Mouse (Mus musculus) heart, embryonic 13.5 days (tissue): ENCODE measurements at regions not wholly inside any gene's neighbourhood (a gene's known extent, or its start where the extent isn't known, plus 50 kb on each side); places are given as distances from the start of the nearest gene placed in this dataset.
A peak's percentile ranks its signal among the peaks of the same experiment; 100 is the strongest.
"Not testable (repeated sequence)": the region's sequence is repeated elsewhere in the genome, so short reads cannot be mapped to it uniquely, and the experiment has no call there.

Experiments used
- ATAC-seq: fragments of 200-750 bp; cut with Nextera tagmentation; 2 replicates; pipeline ENCODE4 v1.8.0; 2017; ENCODE audit warnings: moderate TSS enrichment; ENCODE audit not compliant: insufficient number of reproducible peaks, low FRiP score, low TSS enrichment; ENCODE audit errors: extremely low read depth
- H3K27ac ChIP-seq: fragments of 300-500 bp; sonication (generic); replicated peaks from 2 replicates; pipeline ENCODE4 v1.5.1; 2015; ENCODE audit warnings: moderate library complexity, mild to moderate bottlenecking, inconsistent platforms
- H3K27me3 ChIP-seq: fragments of 300-500 bp; sonication (generic); replicated peaks from 2 replicates; pipeline ENCODE4 v1.6.1; 2015; ENCODE audit warnings: mild to moderate bottlenecking, inconsistent platforms
- H3K36me3 ChIP-seq: fragments of 300-500 bp; sonication (generic); 2 replicates; pipeline ENCODE4 v1.6.1; 2015; ENCODE audit warnings: mild to moderate bottlenecking, inconsistent platforms
- H3K4me1 ChIP-seq: fragments of 300-500 bp; sonication (generic); 2 replicates; pipeline ENCODE4 v1.6.1; 2015; ENCODE audit warnings: inconsistent platforms
- H3K4me2 ChIP-seq: fragments of 300-500 bp; sonication (generic); 2 replicates; pipeline ENCODE4 v1.6.1; 2015; ENCODE audit warnings: inconsistent platforms, mild to moderate bottlenecking, moderate library complexity
- H3K4me3 ChIP-seq: fragments of 300-500 bp; sonication (generic); 2 replicates; pipeline ENCODE4 v1.5.1; 2015; ENCODE audit warnings: moderate library complexity, mild to moderate bottlenecking, inconsistent platforms
- H3K9ac ChIP-seq: fragments of 300-500 bp; sonication (generic); 2 replicates; pipeline ENCODE4 v1.6.1; 2015; ENCODE audit warnings: inconsistent platforms, mild to moderate bottlenecking, moderate library complexity
- H3K9me3 ChIP-seq: fragments of 300-500 bp; sonication (generic); 2 replicates; pipeline ENCODE4 v1.6.1; 2016; ENCODE audit warnings: inconsistent platforms
- WGBS: fragments of 180-500 bp; shearing (Covaris S2); methylation state at CpG from one replicate; pipeline ENCODE4 v1.1.7; 2015; ENCODE audit warnings: mixed read lengths; 5-methylcytosine and 5-hydroxymethylcytosine counted together

GRCm38 (mm10) chr13:89375526-89376474, 163.8 kb upstream of the Hapln1 start:
- 88% methylated on average over 4 of the region's 4 CpGs for WGBS
- H3K9ac ChIP-seq = no peak overlapping the region
- H3K9me3 ChIP-seq = no peaks in the 10 kb centered on the region
- no peak overlapping the region for H3K27ac ChIP-seq
- no peaks in the 10 kb centered on the region for H3K27me3 ChIP-seq
- no peaks in the 10 kb centered on the region for H3K4me1 ChIP-seq
- H3K4me3 ChIP-seq = no peak overlapping the region
- H3K4me2 ChIP-seq = no peak overlapping the region
- ATAC-seq = no peak
- H3K36me3 ChIP-seq = no peaks in the 10 kb centered on the region

- ATAC-seq = no peak
- Histone ChIP-seq H3K4me2 (no peak overlapping the region), H3K9me3 (no peaks in the 10 kb centered on the region), H3K27ac (no peak overlapping the region), H3K9ac (no peak overlapping the region), H3K36me3 (no peaks in the 10 kb centered on the region), H3K27me3 (no peaks in the 10 kb centered on the region), H3K4me3 (no peak overlapping the region), H3K4me1 (no peaks in the 10 kb centered on the region)
- WGBS = 87% methylated on average over 4 of the region's 4 CpGs
Measured at GRCm38 (mm10) chr13:89378365-89378764, 161.2 kb upstream of the Hapln1 start.

- H3K36me3 ChIP-seq, H3K27ac ChIP-seq, H3K4me2 ChIP-seq, H3K4me1 ChIP-seq, H3K27me3 ChIP-seq, H3K9ac ChIP-seq, H3K4me3 ChIP-seq, ATAC-seq: not testable (repeated sequence)
- peaks cover 11% of the 10 kb centered on the region; the same call in 1 of the 2 replicates for H3K9me3 ChIP-seq
- 88% methylated on average over 16 of the region's 16 CpGs for WGBS
Measured at GRCm38 (mm10) chr13:89383619-89384190, 155.9 kb upstream of the Hapln1 start.

GRCm38 (mm10) chr13:89384598-89385145, 154.9 kb upstream of the Hapln1 start:
- Histone ChIP-seq H3K4me3 (no peak overlapping the region), H3K4me1 (no peaks in the 10 kb centered on the region), H3K27me3 (no peaks in the 10 kb centered on the region), H3K27ac (no peak overlapping the region), H3K9me3 (peaks cover 11% of the 10 kb centered on the region; the same call in 1 of the 2 replicates), H3K4me2 (no peak overlapping the region), H3K36me3 (no peaks in the 10 kb centered on the region), H3K9ac (no peak overlapping the region)
- ATAC-seq = no peak
- 76% methylated on average over 11 of the region's 11 CpGs for WGBS

- Histone ChIP-seq H3K27me3 (no peaks in the 10 kb centered on the region), H3K4me2 (no peak overlapping the region), H3K9me3 (peaks cover 11% of the 10 kb centered on the region; the same call in 1 of the 2 replicates), H3K4me3 (no peak overlapping the region), H3K4me1 (no peaks in the 10 kb centered on the region), H3K9ac (no peak overlapping the region), H3K36me3 (no peaks in the 10 kb centered on the region), H3K27ac (no peak overlapping the region)
- no peak for ATAC-seq
- 79% methylated on average over 1 of the region's 1 CpGs for WGBS
Measured at GRCm38 (mm10) chr13:89387416-89387815, 152.2 kb upstream of the Hapln1 start.

GRCm38 (mm10) chr13:89389149-89389548, 150.4 kb upstream of the Hapln1 start:
- Histone ChIP-seq H3K4me2 (no peak overlapping the region), H3K4me3 (no peak overlapping the region), H3K4me1 (no peaks in the 10 kb centered on the region), H3K9ac (no peak overlapping the region), H3K9me3 (peaks cover 4% of the 10 kb centered on the region; the same call in 1 of the 2 replicates), H3K36me3 (no peaks in the 10 kb centered on the region), H3K27me3 (no peaks in the 10 kb centered on the region), H3K27ac (no peak overlapping the region)
- 14% methylated on average over 1 of the region's 1 CpGs for WGBS
- no peak for ATAC-seq

- Histone ChIP-seq H3K4me3 (no peak overlapping the region), H3K27ac (no peak overlapping the region), H3K9ac (no peak overlapping the region), H3K9me3 (0 out of 2 replicates have a peak, but pooled peaks cover 4% of the 10 kb centered on the region), H3K4me2 (no peak overlapping the region), H3K27me3 (no peaks in the 10 kb centered on the region), H3K4me1 (no peaks in the 10 kb centered on the region), H3K36me3 (no peaks in the 10 kb centered on the region)
- no peak for ATAC-seq
- 61% methylated on average over 5 of the region's 5 CpGs for WGBS
Measured at GRCm38 (mm10) chr13:89394717-89395344, 144.8 kb upstream of the Hapln1 start.

- Histone ChIP-seq H3K27ac (no peak overlapping the region), H3K36me3 (no peaks in the 10 kb centered on the region), H3K9me3 (0 out of 2 replicates have a peak, but pooled peaks cover 4% of the 10 kb centered on the region), H3K27me3 (no peaks in the 10 kb centered on the region), H3K4me3 (no peak overlapping the region), H3K9ac (no peak overlapping the region), H3K4me2 (no peak overlapping the region), H3K4me1 (0 out of 2 replicates have a peak, but pooled peaks cover under 1% of the 10 kb centered on the region)
- ATAC-seq = no peak
- 55% methylated on average over 3 of the region's 3 CpGs for WGBS
Measured at GRCm38 (mm10) chr13:89395851-89396250, 143.7 kb upstream of the Hapln1 start.

GRCm38 (mm10) chr13:89401084-89401671, 138.4 kb upstream of the Hapln1 start:
- peak overlapping the region; percentile 48 for H3K27ac ChIP-seq
- 0 out of 2 replicates have a peak, but pooled peaks cover 4% of the 10 kb centered on the region for H3K9me3 ChIP-seq
- H3K4me1 ChIP-seq = peaks cover 7% of the 10 kb centered on the region; the same call in 1 of the 2 replicates
- no peaks in the 10 kb centered on the region for H3K36me3 ChIP-seq
- ATAC-seq = no peak; the same call in 1 of the 2 replicates
- H3K4me2 ChIP-seq = no peak overlapping the region
- H3K27me3 ChIP-seq = no peaks in the 10 kb centered on the region
- WGBS = 19% methylated on average over 5 of the region's 5 CpGs
- no peak overlapping the region for H3K9ac ChIP-seq
- no peak overlapping the region for H3K4me3 ChIP-seq

- H3K36me3 ChIP-seq = no peaks in the 10 kb centered on the region
- 82% methylated on average over 2 of the region's 2 CpGs for WGBS
- no peaks in the 10 kb centered on the region for H3K4me1 ChIP-seq
- H3K4me3 ChIP-seq = no peak overlapping the region
- ATAC-seq = no peak
- H3K4me2 ChIP-seq = no peak overlapping the region
- H3K9ac ChIP-seq = no peak overlapping the region
- H3K27me3 ChIP-seq = no peaks in the 10 kb centered on the region
- no peak overlapping the region for H3K27ac ChIP-seq
- no peaks in the 10 kb centered on the region for H3K9me3 ChIP-seq
Measured at GRCm38 (mm10) chr13:89410504-89410903, 129.1 kb upstream of the Hapln1 start.
